Mouse (Mus musculus) lung, adult 2 months (tissue): ENCODE measurements around the gene Idh3a.

Experiments used
- CTCF ChIP-seq: fragments of 200-500 bp; IDR thresholded peaks from 2 replicates; pipeline ENCODE4 v1.5.1; 2011; ENCODE audit warnings: mild to moderate bottlenecking, low read length, control low read depth; ENCODE audit not compliant: insufficient read depth
- POLR2A ChIP-seq: fragments of 200-500 bp; IDR thresholded peaks from 2 replicates; pipeline ENCODE4 v1.6.1; 2011; ENCODE audit warnings: low read depth, mild to moderate bottlenecking, control low read depth, low read length, borderline replicate concordance; ENCODE audit errors: extremely low read depth

DNA sequence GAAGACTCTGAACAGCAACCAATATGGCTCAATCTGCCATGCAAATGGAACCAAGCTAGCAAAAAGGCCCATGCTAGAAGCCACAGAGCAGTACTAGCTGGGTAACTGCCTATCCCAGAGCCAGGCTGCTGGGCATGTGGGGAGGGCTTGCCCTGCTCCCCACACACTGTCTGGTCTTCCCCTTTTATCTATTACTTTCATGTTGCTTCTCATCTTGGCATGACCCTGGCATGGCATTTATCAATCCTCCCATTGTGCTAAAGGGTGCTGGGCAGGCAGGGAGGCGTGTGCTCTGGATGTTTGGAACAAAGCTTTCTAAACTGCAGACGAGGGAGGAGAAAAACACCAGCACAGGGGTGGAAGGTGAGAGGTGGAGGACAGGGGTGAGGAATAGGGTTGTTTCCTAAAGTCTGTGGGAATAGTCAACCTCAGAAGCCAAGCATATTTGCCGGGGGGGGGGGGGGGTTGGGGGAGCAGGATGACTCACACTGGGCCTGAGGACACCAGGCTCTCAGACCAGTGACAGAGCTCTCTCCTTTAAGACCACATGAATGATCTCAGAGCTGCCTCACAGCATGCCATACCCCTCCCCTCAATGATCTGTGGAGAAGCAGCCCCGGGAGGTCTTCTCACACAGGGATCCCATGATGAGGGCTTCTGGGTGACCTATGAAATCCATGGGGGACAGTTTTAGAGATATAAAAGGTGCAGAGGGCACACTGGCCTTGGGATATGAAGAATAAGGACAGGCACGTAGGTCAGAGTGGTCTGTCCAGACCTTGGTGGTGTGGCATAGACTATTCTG, 51.6 kb downstream of the Idh3a start:
- TF ChIP-seq POLR2A (no peak), CTCF (no peak)
